Mouse (Mus musculus) liver, embryonic 14.5 days (tissue): Measurements from ENCODE around the gene Tcea3.

Experiments
- CTCF ChIP-seq: IDR thresholded peaks from 2 replicates; pipeline ENCODE4 v1.5.1; 2016; ENCODE audit warnings: antibody characterized with exemption, low read depth, control low read depth
- EP300 ChIP-seq: IDR thresholded peaks from 2 replicates; pipeline ENCODE4 v1.6.1; 2016; ENCODE audit warnings: antibody characterized with exemption, low read depth

- TF ChIP-seq CTCF (no peak), EP300 (no peak)
Observed at GRCm38 (mm10) chr4:136289918-136290780, 42.6 kb downstream of the Tcea3 start.
